Mouse (Mus musculus) right cerebral cortex, adult 18-20 months (tissue): Measurements from ENCODE around the gene Dido1.
"Not testable (repeated sequence)": the region's sequence is repeated elsewhere in the genome, so short reads cannot be mapped to it uniquely, and the experiment has no call there.

Experiments used
- DNase-seq: peaks from one replicate; pipeline ENCODE4 v3.0.0; 2022; ENCODE audit warnings: mixed read lengths

The Dido1 gene

DNA sequence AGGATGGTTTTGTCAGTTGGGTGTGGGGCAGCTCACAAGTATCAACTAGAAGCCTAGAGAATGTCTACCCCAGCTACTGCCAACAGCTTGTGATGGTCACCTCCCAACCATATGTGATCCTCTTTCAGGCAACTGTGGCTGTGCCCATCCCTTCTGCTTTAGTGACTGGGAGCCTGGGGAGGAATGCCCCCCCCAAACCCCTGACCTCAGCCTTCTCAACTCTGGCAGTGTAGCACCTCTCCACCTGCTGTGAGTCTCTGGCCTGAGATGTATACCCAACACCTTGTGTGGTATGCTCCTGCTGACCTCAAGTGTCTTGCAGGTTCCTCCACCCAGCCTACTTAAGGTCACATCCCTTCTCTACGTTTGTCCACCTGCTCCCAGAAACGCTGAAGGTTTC lies 14.1 kb upstream of the Dido1 start:
- DNase-seq, result no peak

DNA sequence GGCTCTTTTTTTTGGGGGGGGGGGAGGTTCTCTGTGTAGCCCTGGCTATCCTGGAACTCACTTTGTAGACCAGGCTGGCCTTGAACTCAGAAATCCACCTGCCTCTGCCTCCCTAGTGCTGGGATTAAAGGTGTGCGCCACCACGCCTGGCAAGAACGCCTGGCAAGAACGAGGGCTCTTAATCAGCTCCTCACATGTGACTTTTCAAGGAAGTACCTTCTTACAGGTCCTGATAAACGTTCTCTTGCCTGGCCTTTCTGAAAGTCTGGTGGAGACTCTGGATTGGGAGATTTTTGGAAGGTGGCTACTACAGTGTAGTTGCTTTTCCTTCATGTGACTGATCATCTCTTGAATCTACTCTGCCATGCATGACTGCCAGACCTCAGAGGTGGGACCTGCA lies 12.9 kb upstream of the Dido1 start:
- not testable (repeated sequence) for DNase-seq

DNA sequence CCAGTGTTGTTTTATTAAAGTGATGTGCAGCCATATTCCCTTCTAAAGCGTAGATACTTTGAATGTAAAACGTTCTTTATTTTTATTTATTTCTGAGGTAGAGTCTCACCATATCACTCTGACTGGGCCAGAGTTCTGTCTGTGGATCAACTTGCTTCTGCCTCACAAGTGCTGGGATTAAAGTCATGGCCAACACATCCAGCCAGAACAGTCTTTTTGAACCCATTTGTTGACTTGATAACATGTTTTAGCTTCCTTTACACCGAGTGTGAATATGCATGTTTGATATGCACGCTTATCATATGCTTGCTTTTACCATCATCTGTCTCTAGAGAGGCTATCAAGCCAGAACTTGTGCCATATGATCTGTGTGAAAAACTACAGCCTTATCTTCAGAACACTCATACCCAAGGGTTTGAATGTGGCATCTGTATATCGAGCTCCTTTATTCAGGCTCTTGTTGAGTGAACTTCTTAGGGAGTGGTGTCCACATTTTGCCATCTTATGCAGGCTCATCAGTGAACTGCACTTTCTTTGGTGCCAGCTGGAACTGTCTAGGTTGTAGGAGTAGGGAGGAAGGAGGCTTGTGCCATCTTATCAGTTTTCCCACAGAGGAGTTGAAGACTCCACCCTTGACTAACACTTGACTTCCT lies 2.4 kb upstream of the Dido1 start:
- DNase-seq, result no peak

DNA sequence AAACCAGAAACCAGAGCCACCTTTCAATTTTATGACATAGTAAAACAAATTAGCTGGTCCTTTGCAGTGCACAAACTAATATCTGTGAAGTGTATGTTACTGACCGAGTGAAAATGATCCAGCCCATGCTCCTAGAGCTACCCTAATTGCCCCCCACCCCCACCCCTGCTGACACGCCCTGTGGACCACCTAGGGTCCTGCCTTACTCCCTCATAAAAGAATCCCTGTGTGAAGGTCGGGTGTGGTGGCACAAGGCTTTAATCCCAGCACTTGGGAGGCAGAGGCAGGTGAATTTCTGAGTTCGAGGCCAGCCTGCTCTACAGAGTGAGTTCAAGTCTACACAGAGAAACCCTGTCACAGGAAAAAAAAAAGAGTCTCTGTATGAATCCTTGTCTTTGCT lies 1.7 kb upstream of the Dido1 start:
- no peak for DNase-seq

DNA sequence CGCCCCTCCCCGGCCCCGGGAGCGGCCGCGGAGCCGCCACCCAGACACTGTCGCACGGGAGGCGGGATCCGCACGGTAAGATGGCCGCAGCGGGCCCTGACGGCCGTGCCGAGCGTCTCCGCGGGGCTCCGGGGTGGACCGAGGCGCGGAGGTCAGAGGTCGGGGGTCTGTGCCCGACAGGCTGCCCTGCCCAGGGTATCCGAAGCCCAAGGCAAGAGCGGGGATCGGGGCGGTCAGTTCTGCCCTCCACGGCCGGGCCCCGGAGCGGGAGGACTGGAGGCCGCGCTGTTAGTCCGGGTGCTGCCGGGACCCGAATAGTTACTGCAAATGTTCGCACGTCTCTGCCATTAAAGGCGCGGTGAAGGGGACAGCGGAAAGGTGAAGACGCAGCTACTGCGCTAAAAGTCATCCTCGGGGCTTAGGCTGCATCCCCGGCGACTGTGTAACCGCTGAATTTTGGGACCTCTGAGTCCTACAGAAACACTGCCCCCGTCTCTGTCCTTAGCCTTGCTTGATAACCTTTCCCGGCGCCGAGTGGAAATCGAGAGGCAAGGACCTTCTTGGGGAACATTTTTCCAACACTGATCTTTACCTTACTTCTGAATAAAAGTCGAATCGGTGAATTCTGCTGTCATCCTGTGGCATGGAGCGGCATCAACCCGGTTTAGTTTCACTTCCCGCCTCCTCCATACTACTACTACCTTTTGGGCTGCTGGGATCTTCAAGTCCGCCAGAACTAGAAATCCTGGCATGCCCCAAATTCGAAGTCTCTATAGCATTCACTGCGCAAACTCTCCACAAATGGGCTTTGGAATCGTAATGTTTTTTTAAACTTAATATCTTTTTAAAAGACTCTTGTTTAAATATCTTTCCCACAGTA lies 717 bp upstream of the Dido1 start:
- no peak for DNase-seq

DNA sequence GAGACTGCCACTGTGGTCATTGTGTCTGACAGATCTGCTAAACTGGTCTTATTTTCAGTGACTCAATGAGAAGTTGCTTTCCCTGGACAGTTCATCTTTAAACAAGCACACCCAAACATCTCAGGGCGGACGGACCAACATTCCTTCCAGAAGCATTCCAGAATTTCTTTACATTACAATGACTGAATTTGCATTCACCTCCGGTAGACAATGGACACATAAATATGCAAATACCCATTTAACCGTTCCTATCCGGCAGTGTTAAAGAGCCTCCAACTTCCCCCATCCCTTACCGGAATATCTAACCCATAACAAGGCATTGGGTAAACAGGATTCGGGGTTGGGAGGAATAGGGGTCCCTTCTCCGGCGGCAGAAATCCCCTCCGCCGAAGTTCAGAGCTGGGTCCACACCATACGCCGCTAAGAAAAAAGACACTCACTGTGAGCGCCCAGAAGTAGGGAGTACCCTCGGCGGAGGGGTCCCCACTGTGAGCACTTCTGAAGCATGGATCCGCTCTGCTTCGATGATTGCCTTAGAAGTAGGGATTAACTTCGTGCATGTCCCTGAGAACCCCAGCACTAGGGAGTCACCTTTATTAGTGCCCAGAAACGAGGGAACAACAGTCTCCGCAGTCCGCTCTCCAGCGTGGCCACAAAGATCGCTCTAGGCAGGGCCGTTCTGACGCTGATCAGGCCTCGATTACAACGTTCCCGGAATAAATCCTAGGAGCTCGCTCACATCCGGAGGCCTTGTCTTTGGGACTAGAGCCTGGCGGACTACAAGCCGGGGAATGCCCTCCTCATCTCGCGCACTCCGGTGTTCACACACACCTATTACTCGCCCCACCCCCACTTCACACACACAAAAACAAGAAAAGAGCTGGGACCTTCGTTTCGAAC lies 526 bp downstream of the Dido1 start:
- no peak for DNase-seq

DNA sequence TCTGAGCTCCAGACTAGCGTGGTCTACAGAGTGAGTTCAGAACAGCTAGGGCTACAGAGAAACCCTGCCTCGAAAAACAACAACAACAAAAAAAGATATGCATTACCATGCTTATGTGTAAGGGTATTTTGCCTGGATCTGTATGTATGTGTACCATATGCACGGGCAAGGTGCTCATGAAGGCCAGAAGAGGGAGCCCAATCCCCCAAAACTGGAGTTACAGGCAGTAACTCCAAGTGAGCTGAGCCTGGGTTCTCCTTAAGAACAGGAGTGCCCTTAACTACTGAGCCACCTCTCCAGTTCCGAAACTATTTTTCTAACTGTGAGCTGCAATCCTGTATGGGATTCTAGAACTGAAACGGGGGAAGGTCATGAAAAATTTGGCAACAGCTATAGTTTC lies 3.8 kb downstream of the Dido1 start:
- no peak for DNase-seq

DNA sequence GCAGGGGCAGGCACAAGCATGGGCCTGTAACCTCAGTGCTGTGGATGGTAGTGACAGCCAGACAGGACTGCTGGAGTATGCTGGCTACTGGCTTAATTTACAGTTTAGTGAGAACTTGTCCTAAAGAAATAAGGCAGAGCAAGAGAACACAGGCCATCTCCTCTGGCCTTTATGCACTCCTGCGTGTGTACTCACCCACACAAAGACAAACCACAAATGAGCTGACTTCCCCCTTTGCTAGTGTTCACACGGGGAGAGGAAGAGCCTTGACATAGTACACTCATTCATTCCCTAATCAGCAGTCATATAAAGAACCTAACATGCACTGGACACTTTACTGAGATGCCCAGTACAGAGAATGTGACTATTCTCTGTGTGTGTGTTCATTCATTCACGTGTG lies 4.7 kb downstream of the Dido1 start:
- no peak for DNase-seq

DNA sequence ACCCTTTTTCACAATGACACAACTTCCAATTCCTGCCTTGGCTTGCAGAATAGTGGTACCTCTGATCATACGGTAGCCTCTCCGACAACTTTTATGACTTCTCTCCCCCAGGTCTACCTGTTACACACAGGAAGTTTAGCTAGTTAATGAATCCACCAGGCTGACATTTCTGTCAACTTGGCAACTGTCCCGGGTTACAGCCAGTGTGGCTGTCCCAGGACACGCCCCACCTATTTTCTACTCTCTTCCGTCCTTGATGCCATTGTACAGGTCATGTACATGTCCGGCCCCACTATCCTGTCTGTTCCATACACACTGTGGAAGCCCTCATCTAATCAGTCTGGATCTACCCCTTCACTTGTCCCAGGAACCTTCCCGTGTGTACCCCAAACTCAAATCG lies 5.2 kb downstream of the Dido1 start:
- no peak for DNase-seq

DNA sequence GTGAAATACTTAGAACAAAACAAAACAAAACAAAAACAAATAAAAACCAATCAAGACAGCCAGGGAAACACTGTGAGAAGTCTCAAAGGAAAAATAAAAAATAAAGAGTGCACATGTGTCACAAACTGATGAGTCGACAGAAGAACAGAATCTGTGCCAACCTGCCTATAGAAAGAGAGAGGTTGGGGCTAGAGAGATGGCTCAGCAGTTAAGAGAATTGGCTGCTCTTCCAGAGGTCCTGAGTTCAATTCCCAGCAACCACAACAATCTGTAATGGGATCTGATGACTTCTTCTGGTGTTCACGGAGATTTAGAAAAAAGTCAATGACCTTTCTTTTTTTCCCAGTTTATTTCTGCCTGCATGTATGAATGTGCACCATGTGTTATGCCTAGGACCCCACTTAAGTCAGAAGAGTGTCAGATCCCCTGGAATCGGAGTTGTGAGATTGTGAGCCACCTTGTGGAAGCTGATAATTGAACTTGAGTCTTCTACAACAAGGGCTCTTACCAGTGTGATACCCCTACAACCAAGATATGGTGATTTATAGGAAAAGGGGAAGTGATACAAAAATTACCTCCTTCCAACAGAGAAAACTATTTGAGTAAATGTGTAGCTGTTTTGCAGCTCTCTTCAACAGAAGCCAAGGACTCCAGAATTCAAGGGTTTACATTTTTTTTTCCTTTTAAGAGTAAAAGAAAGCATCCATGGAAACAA lies 6.0 kb downstream of the Dido1 start:
- DNase-seq, result no peak

DNA sequence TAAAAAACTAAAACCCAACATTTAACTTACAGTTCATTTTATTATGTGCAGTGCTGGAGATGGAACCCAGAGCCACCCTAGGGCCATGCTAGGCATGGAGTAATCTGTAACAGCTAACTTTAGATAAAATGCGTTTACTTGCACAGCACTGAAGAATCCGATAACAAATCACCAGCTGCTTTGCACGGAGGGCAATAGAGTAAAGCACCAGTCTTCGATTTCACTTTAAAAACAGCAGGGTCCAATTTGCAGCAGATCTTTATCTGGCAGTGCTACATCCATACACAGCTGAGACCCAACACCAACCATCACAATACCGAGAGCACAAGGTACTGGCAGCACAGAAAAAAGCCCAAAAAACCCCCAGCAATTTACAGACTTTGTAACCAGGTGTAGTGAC lies 6.6 kb downstream of the Dido1 start:
- no peak for DNase-seq

DNA sequence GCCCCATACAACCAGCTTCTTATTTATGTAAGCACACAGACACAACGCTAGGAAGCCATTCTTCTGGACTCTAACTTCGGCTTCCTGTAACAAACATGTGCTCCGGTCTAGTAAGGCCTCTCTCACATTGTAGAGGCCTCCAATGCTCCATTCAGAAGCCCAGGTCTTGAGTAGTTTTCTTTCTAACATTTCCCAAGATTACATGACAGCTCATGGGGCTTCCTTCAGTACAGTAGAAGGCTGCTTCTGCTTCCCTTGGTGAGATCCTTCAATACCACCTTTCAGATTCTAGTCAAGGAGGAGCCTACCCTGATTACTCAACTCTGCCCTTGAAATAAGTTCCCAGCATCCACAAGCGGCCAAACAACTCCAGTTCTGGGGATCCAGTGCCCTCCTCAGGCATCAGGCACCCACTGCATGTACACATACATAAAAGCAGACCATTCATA lies 7.1 kb downstream of the Dido1 start:
- no peak for DNase-seq

DNA sequence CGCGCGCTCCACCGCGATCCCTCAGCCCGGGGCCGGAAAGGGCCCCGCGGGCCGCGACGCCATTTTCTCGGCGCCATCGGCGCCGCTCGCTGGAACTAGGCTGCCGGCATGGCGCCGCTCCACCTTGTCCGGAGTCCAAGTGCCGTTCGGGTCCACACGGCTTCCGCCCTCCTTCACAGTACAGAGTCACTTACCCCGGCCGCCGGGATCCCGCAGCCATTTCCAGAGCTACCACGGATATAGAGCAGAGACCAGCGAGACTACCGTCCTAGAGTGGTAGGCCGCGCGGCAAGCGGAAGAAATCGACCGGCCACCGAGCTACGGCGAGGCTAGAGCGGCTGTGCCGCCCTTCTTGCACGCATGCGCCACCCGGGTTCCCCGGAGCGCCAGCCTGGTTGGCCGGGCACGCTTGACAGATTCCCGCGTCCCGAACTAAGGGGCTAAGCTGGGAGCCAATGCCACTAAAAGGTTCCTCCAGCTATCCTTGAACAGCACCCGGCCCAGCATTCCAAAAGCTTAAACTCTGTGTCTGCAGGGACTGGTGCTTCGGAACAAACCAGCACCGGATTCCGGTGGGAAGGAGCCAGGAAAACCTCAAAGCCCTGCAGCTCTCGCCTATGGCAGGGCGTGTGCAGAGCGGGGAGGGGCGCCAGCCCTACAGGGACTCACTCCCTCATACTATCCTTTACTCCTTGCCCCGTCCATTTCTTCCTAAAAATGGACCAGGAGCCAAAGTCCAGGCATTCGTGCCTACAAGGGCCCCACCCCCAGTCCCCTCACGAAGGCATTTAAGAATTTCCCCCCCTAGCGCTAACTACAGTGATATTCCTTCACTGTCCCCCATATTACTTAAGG lies 7.8 kb downstream of the Dido1 start:
- DNase-seq, result peak; percentile 93

DNA sequence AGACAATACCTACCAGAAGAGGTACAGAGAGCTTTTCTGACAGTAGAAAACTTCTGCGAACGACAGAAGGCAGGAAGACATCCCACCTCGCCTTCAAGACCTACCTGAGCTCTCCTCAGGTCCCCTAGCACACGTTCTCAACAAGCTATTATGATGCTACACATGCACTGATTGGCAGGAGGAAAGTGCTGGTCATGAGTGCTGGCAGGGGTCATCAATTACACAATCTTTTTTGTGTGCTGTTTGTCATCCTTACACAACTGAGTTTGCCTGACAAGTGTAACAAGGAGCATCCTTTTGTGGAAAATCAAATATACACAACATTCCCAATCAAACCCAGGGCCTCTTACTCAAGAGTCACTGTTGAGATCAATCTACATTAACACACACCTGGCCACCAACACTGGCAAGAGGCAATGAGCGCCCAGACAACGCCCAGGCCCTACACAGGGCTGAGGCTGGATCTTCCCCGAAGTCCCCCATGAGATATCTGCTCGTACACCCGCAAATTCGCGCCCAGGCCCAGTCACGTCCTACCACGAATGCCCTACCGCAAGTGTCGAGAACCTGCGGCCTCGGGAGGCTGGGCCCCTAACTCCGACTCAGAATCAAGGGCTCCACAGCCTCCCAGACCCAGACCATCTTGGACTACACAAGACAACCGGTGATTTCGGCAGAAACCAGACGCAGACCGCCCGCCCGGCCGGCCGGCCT lies 8.6 kb downstream of the Dido1 start:
- DNase-seq, result no peak

DNA sequence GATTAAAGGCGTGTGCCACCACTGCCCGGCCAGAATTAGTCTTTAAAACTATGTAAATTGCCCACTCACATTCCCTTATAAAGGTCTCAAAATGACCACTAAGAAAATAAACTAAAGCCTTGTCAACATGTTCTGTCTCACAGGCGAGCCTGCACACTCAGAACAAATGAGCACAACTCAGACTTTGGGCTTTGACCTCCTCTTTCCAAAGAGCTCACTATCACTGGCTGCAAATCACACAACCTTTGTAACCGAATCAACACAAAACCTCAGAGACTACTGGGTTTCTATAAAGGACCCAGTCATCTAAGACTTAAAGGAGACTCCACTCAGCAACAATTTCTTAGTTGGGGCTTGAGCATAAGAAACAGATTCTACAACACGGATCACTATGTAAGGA lies 9.3 kb downstream of the Dido1 start:
- no peak for DNase-seq

DNA sequence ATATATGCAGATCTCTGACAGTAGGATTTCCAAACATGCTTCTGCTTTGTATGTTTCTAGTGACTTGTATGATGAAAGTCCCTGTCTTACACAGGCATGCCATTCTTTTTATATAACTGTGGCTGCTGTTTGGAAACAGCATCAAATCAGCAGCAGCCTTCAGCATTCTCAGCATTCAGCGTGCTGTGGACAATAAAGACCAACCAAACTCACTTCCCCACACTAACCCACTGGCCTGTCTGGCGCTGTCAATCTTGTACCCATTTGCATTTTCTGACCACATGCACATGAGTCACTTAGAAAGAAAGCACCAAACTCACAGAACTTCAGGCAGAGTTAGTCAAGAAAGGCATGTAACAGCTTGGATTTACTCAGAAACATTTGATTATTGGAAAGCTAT lies 14.6 kb downstream of the Dido1 start:
- no peak for DNase-seq

DNA sequence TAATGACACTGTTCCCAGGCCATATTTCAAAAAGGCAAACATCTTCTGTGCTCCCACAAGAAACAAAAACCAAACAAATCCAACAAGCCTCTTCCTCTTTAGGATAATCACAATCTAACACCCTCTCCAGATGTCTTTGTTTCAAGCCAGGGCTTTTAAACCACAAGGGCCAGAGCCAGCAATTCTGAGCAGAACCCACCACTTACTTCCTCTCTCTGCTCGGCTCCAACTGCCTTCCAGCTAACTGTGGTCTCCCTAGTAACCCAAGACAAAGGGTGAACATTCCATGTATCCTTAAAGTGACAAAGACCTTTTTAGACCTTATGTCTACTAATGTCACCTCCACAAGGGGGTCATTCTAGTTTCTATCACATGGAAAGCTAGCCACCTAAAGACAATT lies 17.2 kb downstream of the Dido1 start:
- no peak for DNase-seq

DNA sequence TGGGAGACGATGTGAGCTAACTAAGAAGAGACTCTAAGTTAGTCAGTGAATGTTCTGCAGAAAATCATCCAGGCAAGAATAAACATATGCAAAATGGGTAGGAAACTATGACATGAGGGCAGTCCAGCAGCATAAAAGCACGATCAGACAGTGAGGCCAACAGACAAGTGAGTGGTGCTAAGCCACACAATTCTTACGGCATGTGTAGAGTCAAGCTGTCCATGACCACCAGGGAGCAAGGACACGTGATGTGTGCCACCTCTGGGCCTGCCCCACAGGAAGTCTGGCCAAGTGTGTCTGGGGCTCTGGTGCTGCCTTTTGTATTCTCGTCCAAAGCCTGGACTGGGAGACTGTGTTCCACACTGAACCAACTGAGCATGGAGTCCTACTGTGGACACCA lies 20.0 kb downstream of the Dido1 start:
- DNase-seq, result no peak

DNA sequence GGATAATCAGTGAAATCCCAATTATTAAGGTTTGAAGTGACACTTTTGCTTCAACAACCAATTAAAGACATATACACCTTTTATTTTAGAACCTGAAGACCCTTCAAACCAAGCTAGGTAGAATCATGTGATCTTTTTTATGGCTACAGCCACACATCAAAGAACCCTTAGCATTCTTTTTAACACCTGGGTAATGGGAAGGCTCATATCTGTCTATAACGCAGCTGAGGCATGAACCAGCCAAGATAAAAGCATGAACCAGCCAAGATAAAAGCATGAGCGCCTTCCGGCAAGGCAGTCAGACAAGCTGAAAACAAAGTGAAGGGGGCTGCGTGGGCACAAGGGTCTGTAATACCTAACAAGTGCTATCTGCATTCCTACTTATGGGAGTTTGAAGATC lies 25.8 kb downstream of the Dido1 start:
- no peak for DNase-seq

DNA sequence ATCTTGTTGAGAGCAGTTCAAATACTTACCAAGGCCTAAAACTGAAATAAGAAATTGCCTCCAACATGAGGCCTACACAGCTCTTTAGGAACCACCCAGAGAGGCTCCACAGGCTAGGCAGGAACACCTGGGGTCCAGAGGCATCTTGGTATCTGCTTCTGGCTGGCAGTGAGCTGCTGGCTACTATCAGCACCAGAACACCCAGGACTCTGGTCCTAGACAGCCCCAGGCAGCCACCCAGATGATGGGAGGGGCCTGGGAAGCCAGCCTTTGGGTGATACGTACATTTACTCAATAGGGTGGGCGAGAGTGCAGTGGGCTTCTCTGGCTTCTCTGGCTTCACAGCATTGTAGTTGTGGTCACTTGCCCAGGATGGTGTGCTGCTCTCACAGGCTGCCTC lies 26.3 kb downstream of the Dido1 start:
- DNase-seq, result no peak

DNA sequence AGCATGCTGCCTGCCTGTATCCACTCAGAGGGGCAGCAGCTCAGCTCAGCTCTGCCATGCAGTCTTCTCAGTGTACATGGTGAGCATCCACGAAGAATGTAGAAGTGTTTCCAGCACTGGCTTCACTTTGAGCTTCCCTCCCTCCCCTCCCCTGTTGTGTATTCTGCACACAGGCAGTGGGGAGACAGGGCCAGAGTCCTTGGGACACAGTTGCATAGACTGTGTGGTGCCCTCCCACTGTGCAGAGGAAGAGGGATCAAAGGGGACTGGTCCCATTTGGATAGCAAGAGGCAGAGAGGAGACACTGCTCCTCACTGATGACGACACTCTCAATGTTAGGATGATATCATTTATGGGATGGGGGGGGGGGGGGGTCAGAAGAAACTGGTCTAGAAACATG lies 28.6 kb downstream of the Dido1 start:
- no peak for DNase-seq
